Mouse (Mus musculus) CH12.LX (cell line): ENCODE data around the gene Itgal. TPM values are rescaled to one million over a fixed set of nuclear protein-coding genes. Genes with fewer than 3 reads are reported as not detected.

Source experiments
- DNase-seq: peaks from one replicate; pipeline ENCODE4 v3.0.0-alpha.2; 2013; ENCODE audit errors: extremely low read depth
- H3K27ac ChIP-seq: 2 replicates; pipeline ENCODE4 v1.5.1; 2012; ENCODE audit warnings: low read depth, mild to moderate bottlenecking, control low read depth, moderate library complexity; ENCODE audit not compliant: insufficient read depth
- H3K27me3 ChIP-seq: replicated peaks from 2 replicates; pipeline ENCODE3; 2012; ENCODE audit warnings: inconsistent platforms
- H3K36me3 ChIP-seq, 2 experiments: replicated peaks in 1 of 2; 2 replicates each; pipeline versions ENCODE3 to v1.6.1; 2012; ENCODE audit warnings: inconsistent platforms in 1 of 2, low read length in 1 of 2, mild to moderate bottlenecking in 1 of 2, mixed read lengths in 1 of 2, moderate library complexity in 1 of 2; ENCODE audit not compliant: control insufficient read depth in 1 of 2, insufficient read depth in 1 of 2
- H3K4me1 ChIP-seq, 2 experiments: 2 replicates each; pipeline ENCODE4 v1.6.1; 2012; ENCODE audit warnings: inconsistent platforms in 1 of 2, moderate library complexity in 1 of 2; ENCODE audit not compliant: insufficient read depth in 2 of 2, control insufficient read depth in 1 of 2
- H3K4me2 ChIP-seq: 2 replicates; pipeline ENCODE4 v1.6.1; 2012; ENCODE audit warnings: low read depth, mild to moderate bottlenecking, control low read depth; ENCODE audit not compliant: poor library complexity, insufficient read depth, severe bottlenecking
- H3K4me3 ChIP-seq, 3 experiments: fragments of 150-350 bp in 1 of 3; sonication (generic) in 1 of 3; replicated peaks in 1 of 3; 2 replicates each; pipeline versions ENCODE3 to v1.5.1; 2011 to 2012; ENCODE audit warnings: low read depth in 2 of 3, low read length in 2 of 3, mild to moderate bottlenecking in 2 of 3, moderate library complexity in 2 of 3, control low read depth in 1 of 3, improper control_type of control experiment in 1 of 3, inconsistent platforms in 1 of 3, mixed read lengths in 1 of 3; ENCODE audit not compliant: poor library complexity in 1 of 3
- H3K79me2 ChIP-seq: replicated peaks from 2 replicates; pipeline ENCODE4 v1.6.1; 2012; ENCODE audit warnings: mild to moderate bottlenecking, moderate library complexity; ENCODE audit not compliant: control insufficient read depth, poor library complexity, insufficient read depth, severe bottlenecking; ENCODE audit errors: extremely low read depth
- H3K9ac ChIP-seq: 2 replicates; pipeline ENCODE4 v1.6.1; 2012; ENCODE audit warnings: low read depth, mild to moderate bottlenecking, control low read depth, moderate library complexity; ENCODE audit not compliant: insufficient read depth
- H3K9me3 ChIP-seq: replicated peaks from 2 replicates; pipeline ENCODE3; 2012; ENCODE audit warnings: low read length, inconsistent platforms, mixed read lengths
- BHLHE40 ChIP-seq: IDR thresholded peaks from 2 replicates; pipeline ENCODE4 v1.6.1; 2011; ENCODE audit warnings: mild to moderate bottlenecking, low read depth, low read length, improper control_type of control experiment
- CHD1 ChIP-seq: IDR thresholded peaks from 2 replicates; pipeline ENCODE4 v1.6.1; 2012; ENCODE audit warnings: low read depth, low read length, improper control_type of control experiment, inconsistent platforms
- CHD2 ChIP-seq: IDR thresholded peaks from 2 replicates; pipeline ENCODE4 v1.6.1; 2011; ENCODE audit warnings: low read length, improper control_type of control experiment
- CTCF ChIP-seq, 2 experiments: IDR thresholded peaks in 1 of 2; conservative IDR thresholded peaks in 1 of 2; 2 replicates each; pipeline ENCODE4 v1.5.1; 2011 to 2012; ENCODE audit warnings: low read depth in 2 of 2, low read length in 2 of 2, improper control_type of control experiment in 1 of 2, inconsistent platforms in 1 of 2, mild to moderate bottlenecking in 1 of 2, moderate library complexity in 1 of 2
- E2F4 ChIP-seq: IDR thresholded peaks from 2 replicates; pipeline ENCODE4 v1.6.1; 2011; ENCODE audit warnings: low read depth, low read length, improper control_type of control experiment; ENCODE audit not compliant: insufficient replicate concordance
- ELF1 ChIP-seq: IDR thresholded peaks from 2 replicates; pipeline ENCODE4 v1.6.1; 2014; ENCODE audit warnings: low read depth, mild to moderate bottlenecking, inconsistent platforms, low read length, improper control_type of control experiment
- ETS1 ChIP-seq: conservative IDR thresholded peaks from 2 replicates; pipeline ENCODE4 v1.6.1; 2012; ENCODE audit warnings: low read depth, mild to moderate bottlenecking, inconsistent platforms, low read length, improper control_type of control experiment, moderate library complexity
- GABPA ChIP-seq: IDR thresholded peaks from 2 replicates; pipeline ENCODE4 v1.6.1; 2012; ENCODE audit warnings: low read depth, low read length, improper control_type of control experiment, inconsistent platforms; ENCODE audit not compliant: insufficient replicate concordance
- IRF4 ChIP-seq: IDR thresholded peaks from 2 replicates; pipeline ENCODE4 v1.6.1; 2014; ENCODE audit warnings: low read depth, mild to moderate bottlenecking, inconsistent platforms, low read length, improper control_type of control experiment
- JUN ChIP-seq: IDR thresholded peaks from 2 replicates; pipeline ENCODE4 v1.6.1; 2011; ENCODE audit warnings: low read depth, mild to moderate bottlenecking, low read length, improper control_type of control experiment, moderate library complexity; ENCODE audit not compliant: insufficient read depth
- JUND ChIP-seq: conservative IDR thresholded peaks from 2 replicates; pipeline ENCODE4 v1.6.1; 2011; ENCODE audit warnings: low read depth, low read length, improper control_type of control experiment
- KAT2A ChIP-seq: IDR thresholded peaks from 2 replicates; pipeline ENCODE4 v1.6.1; 2012; ENCODE audit warnings: low read length, improper control_type of control experiment, inconsistent platforms; ENCODE audit not compliant: insufficient replicate concordance
- MAFK ChIP-seq: IDR thresholded peaks from 2 replicates; pipeline ENCODE4 v1.6.1; 2011; ENCODE audit warnings: low read length, improper control_type of control experiment; ENCODE audit not compliant: insufficient replicate concordance
- MAZ ChIP-seq: IDR thresholded peaks from 2 replicates; pipeline ENCODE4 v1.6.1; 2012; ENCODE audit warnings: low read depth, mild to moderate bottlenecking, inconsistent platforms, low read length, improper control_type of control experiment, moderate library complexity
- MEF2A ChIP-seq: IDR thresholded peaks from 2 replicates; pipeline ENCODE4 v1.6.1; 2014; ENCODE audit warnings: low read depth, mild to moderate bottlenecking, inconsistent platforms, low read length, improper control_type of control experiment, borderline replicate concordance
- MXI1 ChIP-seq: IDR thresholded peaks from 2 replicates; pipeline ENCODE4 v1.6.1; 2011; ENCODE audit warnings: mild to moderate bottlenecking, low read depth, low read length, improper control_type of control experiment
- MYC ChIP-seq: IDR thresholded peaks from 2 replicates; pipeline ENCODE4 v1.6.1; 2011; ENCODE audit warnings: low read depth, mild to moderate bottlenecking, improper control_type of control experiment, low read length
- NELFE ChIP-seq: IDR thresholded peaks from 2 replicates; pipeline ENCODE4 v1.6.1; 2011; ENCODE audit warnings: low read depth, low read length, improper control_type of control experiment
- NRF1 ChIP-seq: IDR thresholded peaks from 2 replicates; pipeline ENCODE4 v1.6.1; 2014; ENCODE audit warnings: low read depth, mild to moderate bottlenecking, inconsistent platforms, low read length, improper control_type of control experiment, moderate library complexity
- PAX5 ChIP-seq: IDR thresholded peaks from 2 replicates; pipeline ENCODE4 v1.6.1; 2012; ENCODE audit warnings: low read length, inconsistent platforms, mixed read lengths
- POLR2A ChIP-seq: IDR thresholded peaks from 2 replicates; pipeline ENCODE4 v1.6.1; 2011; ENCODE audit warnings: low read depth, mild to moderate bottlenecking, improper control_type of control experiment, low read length
- POLR2AphosphoS2 ChIP-seq: IDR thresholded peaks from 2 replicates; pipeline ENCODE4 v1.6.1; 2011; ENCODE audit warnings: low read depth, low read length, improper control_type of control experiment
- RAD21 ChIP-seq: IDR thresholded peaks from 2 replicates; pipeline ENCODE4 v1.6.1; 2011; ENCODE audit warnings: low read depth, mild to moderate bottlenecking, low read length, improper control_type of control experiment, moderate library complexity
- RCOR1 ChIP-seq: conservative IDR thresholded peaks from 2 replicates; pipeline ENCODE4 v1.6.1; 2012; ENCODE audit warnings: low read depth, mild to moderate bottlenecking, inconsistent platforms, low read length, improper control_type of control experiment
- SMC3 ChIP-seq: IDR thresholded peaks from 2 replicates; pipeline ENCODE4 v1.6.1; 2011; ENCODE audit warnings: low read depth, low read length, improper control_type of control experiment
- TCF12 ChIP-seq: IDR thresholded peaks from 2 replicates; pipeline ENCODE4 v1.6.1; 2014; ENCODE audit warnings: low read depth, mild to moderate bottlenecking, inconsistent platforms, low read length, improper control_type of control experiment
- UBTF ChIP-seq: IDR thresholded peaks from 2 replicates; pipeline ENCODE4 v1.6.1; 2012; ENCODE audit warnings: low read depth, mild to moderate bottlenecking, inconsistent platforms, low read length, improper control_type of control experiment, moderate library complexity
- USF1 ChIP-seq: IDR thresholded peaks from 2 replicates; pipeline ENCODE4 v1.6.1; 2014; ENCODE audit warnings: low read depth, mild to moderate bottlenecking, inconsistent platforms, low read length, improper control_type of control experiment
- USF2 ChIP-seq: conservative IDR thresholded peaks from 2 replicates; pipeline ENCODE4 v1.6.1; 2011; ENCODE audit warnings: low read depth, low read length, improper control_type of control experiment
- ZMIZ1 ChIP-seq: IDR thresholded peaks from 2 replicates; pipeline ENCODE4 v1.6.1; 2012; ENCODE audit warnings: low read depth, mild to moderate bottlenecking, inconsistent platforms, low read length, improper control_type of control experiment
- ZNF384 ChIP-seq: IDR thresholded peaks from 2 replicates; pipeline ENCODE4 v1.6.1; 2012; ENCODE audit warnings: low read depth, low read length, improper control_type of control experiment, inconsistent platforms
- dilution Hi-C: fragments of 300-500 bp; cut with MboI; formaldehyde crosslinking; loops from 2 replicates; pipeline ENCODE4 v1.14.3; 2020; ENCODE audit warnings: low sequenced_read_pairs; ENCODE audit not compliant: extremely low pct_unique_long_range_greater_than_20kb, extremely low pct_ligation_motif_present
- in situ Hi-C: fragments of 300-500 bp; cut with MboI; formaldehyde crosslinking; loops from 3 replicates; pipeline ENCODE4 v1.14.3; 2019; ENCODE audit warnings: low sequenced_read_pairs, low pct_ligation_motif_present, low pct_unique_long_range_greater_than_20kb, mixed read lengths
- polyA plus RNA-seq: library from polyadenylated mRNA; unstranded; fragments of >175 nt; gene quantifications from 2 replicates; pipeline ENCODE4 v1.2.1, GENCODE M21; 2012; ENCODE audit warnings: low read depth; ENCODE audit not compliant: insufficient read length
- total RNA-seq, 2 experiments: library from RNA; depleted of rRNA; stranded (reverse); fragments of 300-350 nt in 1 of 2; fragments of >200 nt in 1 of 2; gene quantifications; 2 replicates each; pipeline ENCODE4 v1.2.3; 2012 to 2014

Gene Itgal
- total and polyA plus RNA-seq, 3 experiments, result 43.9 to 177 (median 69.0) TPM

GRCm38 (mm10) chr7:127272566-127272965 lies 23.5 kb upstream of the Itgal start:
- peak overlapping the region; percentile 93 for H3K9ac ChIP-seq
- in situ Hi-C loops, result no loop called here
- peak overlapping the region; percentile 85 to 98 (median 98) for H3K4me3 ChIP-seq
- TF ChIP-seq MEF2A, result no peak
- no peak for TF ChIP-seq E2F4
- TF ChIP-seq ELF1, result peak; percentile 8; the same call in 1 of the 2 replicates
- TF ChIP-seq JUND, result no peak
- TF ChIP-seq UBTF, result no peak
- TF ChIP-seq POLR2A, result peak; percentile 44
- TF ChIP-seq IRF4, result 0 out of 2 replicates have a peak, but pooled peaks have one; percentile 21
- peak; percentile 19; the same call in 1 of the 2 replicates for TF ChIP-seq CHD1
- no peak overlapping the region for H3K27ac ChIP-seq
- H3K36me3 ChIP-seq, result peaks cover 17 to 44% of the 10 kb centered on the region in 2 experiments
- H3K27me3 ChIP-seq, result no peaks in the 10 kb centered on the region
- H3K4me2 ChIP-seq, result peak overlapping the region; percentile 79
- peaks cover 12 to 47% of the 10 kb centered on the region in 2 experiments; a peak in 3 of 4 replicates for H3K4me1 ChIP-seq
- DNase-seq, result no peak
- H3K79me2 ChIP-seq, result peaks cover 33% of the 10 kb centered on the region
- dilution Hi-C loops, result no loop called here
- peaks cover 13% of the 10 kb centered on the region for H3K9me3 ChIP-seq

GRCm38 (mm10) chr7:127273118-127273923 lies 22.7 kb upstream of the Itgal start:
- Histone ChIP-seq H3K9ac (peak overlapping the region; percentile 93), H3K9me3 (peaks cover 10% of the 10 kb centered on the region), H3K4me1 (peaks cover 17 to 54% of the 10 kb centered on the region in 2 experiments), H3K4me2 (peak overlapping the region; percentile 79), H3K4me3 (peak overlapping the region; percentile 85 to 98 (median 98)), H3K79me2 (peaks cover 33% of the 10 kb centered on the region), H3K36me3 (peaks cover 17 to 42% of the 10 kb centered on the region in 2 experiments), H3K27ac (peak overlapping the region; percentile 78), H3K27me3 (no peaks in the 10 kb centered on the region)
- in situ Hi-C loops, result no loop called here
- DNase-seq, result no peak
- dilution Hi-C loops, result no loop called here
- no peak for TF ChIP-seq ZMIZ1
- TF ChIP-seq GABPA, result no peak
- TF ChIP-seq ETS1, result no peak
- no peak for TF ChIP-seq CHD2
- TF ChIP-seq CHD1, result peak; percentile 78
- TF ChIP-seq MXI1, result no peak
- no peak for TF ChIP-seq TCF12
- TF ChIP-seq RCOR1, result no peak
- no peak for TF ChIP-seq BHLHE40
- TF ChIP-seq POLR2AphosphoS2, result no peak
- TF ChIP-seq USF2, result no peak
- no peak for TF ChIP-seq JUN
- no peak for TF ChIP-seq MAFK
- no peak for TF ChIP-seq ZNF384
- no peak for TF ChIP-seq SMC3
- TF ChIP-seq E2F4, result no peak
- TF ChIP-seq MAZ, result no peak
- no peak for TF ChIP-seq NRF1
- TF ChIP-seq PAX5, result no peak
- TF ChIP-seq MYC, result 0 out of 2 replicates have a peak, but pooled peaks have one; percentile 31
- no peak for TF ChIP-seq CTCF (conservative IDR thresholded peaks at IDR 0.05 in 1 of 2, IDR thresholded peaks at IDR 0.05 in 1 of 2; ENCODE audit: low read depth in 2 of 2, low read length in 2 of 2)
- TF ChIP-seq IRF4, result no peak
- TF ChIP-seq NELFE, result no peak
- no peak for TF ChIP-seq RAD21
- no peak for TF ChIP-seq KAT2A
- no peak for TF ChIP-seq JUND
- no peak for TF ChIP-seq USF1
- no peak for TF ChIP-seq MEF2A
